In genomic region chr11:94870341-94870740, GRCm38 (mm10) we compare ENCODE assay signal across 9 mouse cellular contexts.
DNase-seq lines count a peak whose midpoint lies in the region; ATAC-seq lines count a peak whose summit lies in the region.
"Had no signal": no experiment of that assay in that cellular context is flagged by ENCODE, and none has a peak within 500 bp of the region (broad histone marks: within the 10 kb centered on the region; RNA-seq: fewer than 3 reads in every experiment).

No protein-coding gene starts in this region.

- H3K36me3 ChIP-seq in kidney, embryonic 14.5 days (ENCODE audit: control insufficient read depth, insufficient read depth, low read length): no peaks in the 10 kb centered on the region
- no peaks in the 10 kb centered on the region for H3K36me3 ChIP-seq in heart, embryonic 16.5 days (ENCODE audit: control insufficient read depth, insufficient read depth)
- H3K36me3 ChIP-seq: embryonic facial prominence, embryonic 12.5 days had no signal

- H3K4me2 ChIP-seq in kidney, embryonic 14.5 days (replicated peaks; ENCODE audit: low read depth, low read length): no peak overlapping the region
- peak overlapping the region; percentile 30; the same call in 1 of the 2 replicates for H3K4me2 ChIP-seq in heart, embryonic 16.5 days (ENCODE audit: low read depth, low read length)
- H3K4me2 ChIP-seq: embryonic facial prominence, embryonic 12.5 days had no signal

- H3K9ac ChIP-seq in kidney, embryonic 14.5 days (ENCODE audit: low read depth, low read length): no peak overlapping the region
- H3K9ac ChIP-seq in heart, embryonic 16.5 days (ENCODE audit: low read length): no peak overlapping the region
- H3K9ac ChIP-seq: embryonic facial prominence, embryonic 12.5 days had no signal

- H3K4me3 ChIP-seq in kidney, embryonic 14.5 days (ENCODE audit: low read length): no peak overlapping the region
- H3K4me3 ChIP-seq in heart, embryonic 16.5 days (ENCODE audit: low read length): no peak overlapping the region
- H3K4me3 ChIP-seq: embryonic facial prominence, embryonic 12.5 days had no signal

- WGBS in kidney, embryonic 14.5 days: 4% methylated on average over 1 of the region's 1 CpGs
- 0% methylated on average over 1 of the region's 1 CpGs for WGBS in heart, embryonic 16.5 days

- intact Hi-C loops in left cerebral cortex, postnatal 14 days (cut with DNase I): no loop called here

- H3K9me3 ChIP-seq in kidney, embryonic 14.5 days (ENCODE audit: control insufficient read depth, low read length): no peaks in the 10 kb centered on the region
- H3K9me3 ChIP-seq in heart, embryonic 16.5 days (replicated peaks; ENCODE audit: control insufficient read depth, low read length): no peaks in the 10 kb centered on the region
- H3K9me3 ChIP-seq: embryonic facial prominence, embryonic 12.5 days had no signal

- peak; percentile 35 for DNase-seq in kidney, adult 11 months
- peak; percentile 60 to 88 for DNase-seq in adrenal gland, adult (ENCODE audit: inconsistent age in 2 of 2, low spot score in 1 of 2)
- DNase-seq in embryo, embryonic 11.5 days (ENCODE audit: low read depth, low spot score): peak; percentile 36
- DNase-seq in left cerebral cortex, postnatal 14 days (ENCODE audit: low spot score in 2 of 2): peak; percentile 46 to 52
- peak; percentile 46 for DNase-seq in thymus, postnatal 0 days (ENCODE audit: low spot score)

- H3K27me3 ChIP-seq in kidney, embryonic 14.5 days (ENCODE audit: control insufficient read depth, insufficient read depth, low read length): no peaks in the 10 kb centered on the region
- H3K27me3 ChIP-seq in heart, embryonic 16.5 days (ENCODE audit: control insufficient read depth, insufficient read depth, low read length): 0 out of 2 replicates have a peak, but pooled peaks cover 3% of the 10 kb centered on the region
- H3K27me3 ChIP-seq: embryonic facial prominence, embryonic 12.5 days had no signal

- no peak for ATAC-seq in kidney, embryonic 14.5 days (ENCODE audit: low FRiP score, low TSS enrichment)
- ATAC-seq in heart, embryonic 16.5 days (replicated peaks; ENCODE audit: extremely low read depth, insufficient read depth, low FRiP score): no peak
- peak; percentile 83 for ATAC-seq in megakaryocyte-erythroid progenitor cell, adult 5-6 weeks (replicated peaks; ENCODE audit: low FRiP score, low TSS enrichment, poor library complexity, severe bottlenecking)

- H3K4me1 ChIP-seq in kidney, embryonic 14.5 days (ENCODE audit: control insufficient read depth, insufficient read depth, low read length): peaks cover 21% of the 10 kb centered on the region
- peaks cover 13% of the 10 kb centered on the region for H3K4me1 ChIP-seq in heart, embryonic 16.5 days (ENCODE audit: control insufficient read depth, insufficient read depth, low read length)

- no peak overlapping the region for H3K27ac ChIP-seq in kidney, embryonic 14.5 days (ENCODE audit: low read depth, low read length)
- H3K27ac ChIP-seq in heart, embryonic 16.5 days (ENCODE audit: low read length): no peak overlapping the region
- H3K27ac ChIP-seq: embryonic facial prominence, embryonic 12.5 days had no signal
